Mouse (Mus musculus) myocyte (in vitro differentiated cells): ENCODE results near the gene Bmp6. TPM values are rescaled to one million over a fixed set of nuclear protein-coding genes. Genes with fewer than 3 reads are reported as not detected.

ENCODE experiments used
- H3K27me3 ChIP-seq: one replicate; pipeline ENCODE4 v1.6.1; 2011; ENCODE audit not compliant: control insufficient read depth, insufficient read depth, insufficient read length
- H3K36me3 ChIP-seq: one replicate; pipeline ENCODE4 v1.6.1; 2011; ENCODE audit not compliant: control insufficient read depth, insufficient read depth
- H3K4me2 ChIP-seq: one replicate; pipeline ENCODE4 v1.6.1; 2011; ENCODE audit warnings: low read depth, control low read depth
- H3K4me3 ChIP-seq: one replicate; pipeline ENCODE4 v1.5.1; 2011; ENCODE audit warnings: mild to moderate bottlenecking, control low read depth, moderate library complexity
- H3K79me2 ChIP-seq: one replicate; pipeline ENCODE4 v1.6.1; 2011; ENCODE audit not compliant: control insufficient read depth, insufficient read depth
- H3ac ChIP-seq: one replicate; pipeline ENCODE4 v1.6.1; 2011; ENCODE audit not compliant: control insufficient read depth, insufficient read length
- CEBPB ChIP-seq: IDR thresholded peaks from 2 replicates; pipeline ENCODE4 v1.6.1; 2011; ENCODE audit warnings: mild to moderate bottlenecking, moderate library complexity; ENCODE audit not compliant: poor library complexity, insufficient read depth, severe bottlenecking
- E2F4 ChIP-seq: IDR thresholded peaks from one replicate; pipeline ENCODE4 v1.6.1; 2011; ENCODE audit warnings: mild to moderate bottlenecking, control low read depth, moderate library complexity; ENCODE audit not compliant: insufficient read depth
- MAX ChIP-seq: IDR thresholded peaks from one replicate; pipeline ENCODE4 v1.6.1; 2011; ENCODE audit warnings: low read depth, mild to moderate bottlenecking, control low read depth
- MYOD1 ChIP-seq, 3 experiments: IDR thresholded peaks; one replicate each; pipeline ENCODE4 v1.6.1; 2011; ENCODE audit warnings: control low read depth in 2 of 3, low read depth in 2 of 3, mild to moderate bottlenecking in 2 of 3, moderate library complexity in 1 of 3; ENCODE audit not compliant: insufficient read length in 2 of 3, control insufficient read depth in 1 of 3
- MYOG ChIP-seq, 3 experiments: IDR thresholded peaks; one replicate each; pipeline ENCODE4 v1.6.1; 2011; ENCODE audit warnings: control low read depth in 2 of 3, low read depth in 2 of 3, mild to moderate bottlenecking in 2 of 3; ENCODE audit not compliant: insufficient read length in 2 of 3, control insufficient read depth in 1 of 3, insufficient read depth in 1 of 3
- POLR2A ChIP-seq: IDR thresholded peaks from one replicate; pipeline ENCODE4 v1.6.1; 2011; ENCODE audit warnings: low read depth, mild to moderate bottlenecking, control low read depth, moderate library complexity; ENCODE audit not compliant: insufficient read length
- POLR2AphosphoS2 ChIP-seq: IDR thresholded peaks from one replicate; pipeline ENCODE4 v1.6.1; 2011; ENCODE audit warnings: low read depth, control low read depth; ENCODE audit not compliant: insufficient read length
- REST ChIP-seq: IDR thresholded peaks from one replicate; pipeline ENCODE4 v1.6.1; 2011; ENCODE audit warnings: mild to moderate bottlenecking, control low read depth, moderate library complexity; ENCODE audit not compliant: insufficient read depth, insufficient read length
- SRF ChIP-seq: IDR thresholded peaks from one replicate; pipeline ENCODE4 v1.6.1; 2011; ENCODE audit warnings: low read depth; ENCODE audit not compliant: control insufficient read depth, insufficient read length
- TCF12 ChIP-seq: IDR thresholded peaks from one replicate; pipeline ENCODE4 v1.6.1; 2011; ENCODE audit warnings: mild to moderate bottlenecking, control low read depth; ENCODE audit not compliant: poor library complexity, insufficient read depth, severe bottlenecking
- TCF3 ChIP-seq: IDR thresholded peaks from one replicate; pipeline ENCODE4 v1.6.1; 2011; ENCODE audit warnings: low read depth, control low read depth; ENCODE audit not compliant: insufficient read length
- USF1 ChIP-seq: IDR thresholded peaks from one replicate; pipeline ENCODE4 v1.6.1; 2011; ENCODE audit warnings: low read depth, mild to moderate bottlenecking, control low read depth, moderate library complexity
- polyA plus RNA-seq: library from polyadenylated mRNA; unstranded; fragments of >200 nt; fragmentation: generic; extraction: Trizol; gene quantifications from one replicate; pipeline ENCODE4 v1.2.1, GENCODE M21; 2012; ENCODE audit warnings: missing spikeins

Gene Bmp6
- polyA plus RNA-seq, 1 experiment = 0.06 TPM

GRCm38 (mm10) chr13:38522056-38522654 is 177.2 kb downstream of the Bmp6 start:
- TF ChIP-seq MYOG (IDR thresholded peaks at IDR 0.05; ENCODE audit: control insufficient read depth in 1 of 3, insufficient read depth in 1 of 3, insufficient read length in 2 of 3, low read depth in 2 of 3) (no peak), CEBPB (no peak), SRF (no peak), POLR2A (no peak), USF1 (no peak), REST (no peak), E2F4 (no peak), MAX (no peak), TCF3 (no peak), MYOD1 (IDR thresholded peaks at IDR 0.05; ENCODE audit: control insufficient read depth in 1 of 3, insufficient read length in 2 of 3, low read depth in 2 of 3) (no peak), POLR2AphosphoS2 (no peak), TCF12 (no peak)
- no peak overlapping the region for H3K4me3 ChIP-seq
- H3ac ChIP-seq = no peak overlapping the region
- H3K27me3 ChIP-seq = no peaks in the 10 kb centered on the region
- peaks cover 23% of the 10 kb centered on the region for H3K36me3 ChIP-seq
- peaks cover 42% of the 10 kb centered on the region for H3K79me2 ChIP-seq
- no peak overlapping the region for H3K4me2 ChIP-seq

- H3K4me3 ChIP-seq = no peak overlapping the region
- H3K79me2 ChIP-seq = peaks cover 46% of the 10 kb centered on the region
- TF ChIP-seq POLR2A (no peak), REST (no peak), TCF3 (no peak), POLR2AphosphoS2 (no peak), CEBPB (no peak), MAX (no peak), MYOG (IDR thresholded peaks at IDR 0.05; ENCODE audit: control insufficient read depth in 1 of 3, insufficient read depth in 1 of 3, insufficient read length in 2 of 3, low read depth in 2 of 3) (no peak), TCF12 (no peak), SRF (no peak)
- no peaks in the 10 kb centered on the region for H3K27me3 ChIP-seq
- no peak overlapping the region for H3K4me2 ChIP-seq
- peaks cover 21% of the 10 kb centered on the region for H3K36me3 ChIP-seq
- no peak overlapping the region for H3ac ChIP-seq
Observed at GRCm38 (mm10) chr13:38523231-38523630, 178.3 kb downstream of the Bmp6 start.

- Histone ChIP-seq H3K4me2 (no peak overlapping the region), H3K36me3 (peaks cover 11% of the 10 kb centered on the region), H3K79me2 (peaks cover 46% of the 10 kb centered on the region), H3K4me3 (no peak overlapping the region), H3ac (no peak overlapping the region), H3K27me3 (no peaks in the 10 kb centered on the region)
- no peak for TF ChIP-seq POLR2AphosphoS2
- TF ChIP-seq USF1 = no peak
- no peak for TF ChIP-seq E2F4
- no peak for TF ChIP-seq CEBPB
- no peak for TF ChIP-seq SRF
Observed at GRCm38 (mm10) chr13:38525261-38525660, 180.4 kb downstream of the Bmp6 start.

- TF ChIP-seq POLR2A (no peak), TCF12 (no peak), MYOG (IDR thresholded peaks at IDR 0.05; ENCODE audit: control insufficient read depth in 1 of 3, insufficient read depth in 1 of 3, insufficient read length in 2 of 3, low read depth in 2 of 3) (no peak), MAX (no peak), SRF (no peak), E2F4 (no peak), CEBPB (no peak), USF1 (no peak), MYOD1 (IDR thresholded peaks at IDR 0.05; ENCODE audit: control insufficient read depth in 1 of 3, insufficient read length in 2 of 3, low read depth in 2 of 3) (no peak), REST (no peak), TCF3 (no peak), POLR2AphosphoS2 (no peak)
- Histone ChIP-seq H3K4me2 (peak overlapping the region; percentile 99), H3K27me3 (no peaks in the 10 kb centered on the region), H3K4me3 (peak overlapping the region; percentile 62), H3ac (no peak overlapping the region), H3K79me2 (peaks cover 46% of the 10 kb centered on the region), H3K36me3 (peaks cover 6% of the 10 kb centered on the region)
Observed at GRCm38 (mm10) chr13:38526116-38526515, 181.2 kb downstream of the Bmp6 start.

GRCm38 (mm10) chr13:38527041-38527796 is 182.3 kb downstream of the Bmp6 start:
- Histone ChIP-seq H3ac (peak overlapping the region; percentile 80), H3K36me3 (peaks cover 2% of the 10 kb centered on the region), H3K27me3 (no peaks in the 10 kb centered on the region), H3K4me2 (peak overlapping the region; percentile 99), H3K4me3 (peak overlapping the region; percentile 62), H3K79me2 (peaks cover 38% of the 10 kb centered on the region)
- TF ChIP-seq POLR2A = no peak
- no peak for TF ChIP-seq USF1
- TF ChIP-seq E2F4 = no peak
- no peak for TF ChIP-seq MYOG (IDR thresholded peaks at IDR 0.05; ENCODE audit: control insufficient read depth in 1 of 3, insufficient read depth in 1 of 3, insufficient read length in 2 of 3, low read depth in 2 of 3)
